Mouse (Mus musculus) cerebral cortex, adult 2 months (tissue): Measurements from ENCODE around the gene Ptprq.

Source experiments
- WGBS: fragments of 180-500 bp; shearing (Covaris S2); methylation state at CpG from one replicate; pipeline ENCODE4 v1.1.7; 2018; 5-methylcytosine and 5-hydroxymethylcytosine counted together

Ptprq gene

DNA sequence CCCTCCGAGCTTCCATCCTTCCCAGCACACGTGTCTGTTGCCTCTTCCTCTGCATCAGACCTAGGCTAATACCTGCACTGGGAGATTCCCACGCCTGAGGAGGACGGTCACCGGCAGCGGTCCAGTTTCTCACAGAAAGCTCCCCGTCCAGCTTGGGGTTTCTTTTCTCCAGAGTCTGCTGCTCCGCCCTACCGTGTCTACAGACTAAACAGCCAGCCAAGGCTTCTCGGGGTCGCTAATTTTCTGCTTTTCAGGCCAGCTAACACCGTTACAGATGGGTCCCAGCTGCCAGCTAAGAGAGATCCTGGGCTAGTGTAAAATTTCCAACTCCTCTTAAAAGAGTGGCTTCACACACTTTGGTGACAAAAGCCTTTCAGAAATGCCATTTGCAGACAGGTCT, 233.1 kb downstream of the Ptprq start:
- 72% methylated on average over 12 of the region's 12 CpGs for WGBS

DNA sequence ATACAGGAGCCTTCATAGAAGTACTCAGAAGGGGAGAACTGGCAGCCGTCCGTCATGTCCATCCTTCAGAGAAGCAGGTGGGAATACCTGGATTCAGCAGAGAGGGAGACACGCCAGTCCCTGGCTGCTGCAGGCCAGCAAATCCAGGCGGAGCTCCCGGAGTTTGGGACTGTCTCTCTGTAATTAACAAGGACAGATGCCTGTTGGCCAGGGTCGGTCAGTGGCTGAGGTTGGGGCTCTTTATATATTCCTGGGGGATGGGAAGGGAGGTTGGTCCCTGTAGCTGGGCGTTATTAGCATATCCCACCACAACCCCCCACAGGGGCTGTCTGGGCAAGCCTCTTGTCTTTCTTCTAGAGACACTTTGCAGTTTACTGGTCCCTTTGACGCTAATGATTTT, 234.0 kb downstream of the Ptprq start, which contains the start of gene Myf5:
TSS of gene Myf5 (minus strand) at position 265 of the 400 bp plus-strand sequence.
- 84% methylated on average over 8 of the region's 8 CpGs for WGBS

DNA sequence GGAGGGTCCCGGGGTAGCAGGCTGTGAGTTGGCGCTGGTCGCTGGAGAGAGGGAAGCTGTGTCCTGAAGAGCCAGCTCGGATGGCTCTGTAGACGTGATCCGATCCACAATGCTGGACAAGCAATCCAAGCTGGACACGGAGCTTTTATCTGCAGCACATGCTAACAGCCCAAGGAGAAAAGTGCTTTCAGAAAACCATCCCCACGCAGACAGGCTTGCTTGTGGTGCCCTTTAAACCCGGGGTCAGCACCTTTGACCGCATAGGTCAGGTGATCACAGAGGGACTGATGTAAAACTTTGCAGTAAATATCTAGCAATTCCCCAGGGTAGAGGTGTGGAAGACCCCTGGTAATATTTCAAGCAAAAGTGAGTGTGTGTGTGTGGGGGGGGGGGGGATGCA, 235.8 kb downstream of the Ptprq start:
- WGBS: 83% methylated on average over 10 of the region's 10 CpGs

DNA sequence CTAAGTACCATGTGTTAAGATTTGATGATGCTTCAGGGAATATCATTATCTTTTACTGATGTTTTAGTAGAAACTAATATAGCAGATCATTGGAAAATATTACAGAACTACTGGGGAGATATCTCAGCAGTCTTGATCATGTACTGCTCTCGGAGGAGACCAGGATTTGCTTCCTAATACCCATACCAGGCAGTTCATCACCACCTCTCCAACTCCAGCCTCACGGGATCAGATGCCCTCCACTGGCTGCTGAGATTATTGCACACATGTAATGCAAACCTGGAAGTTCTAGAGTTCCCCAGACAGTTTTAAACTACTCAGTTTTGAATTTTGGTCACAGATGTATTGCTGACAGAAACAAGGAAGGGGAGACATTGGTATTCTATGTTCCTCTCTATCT, 246.4 kb downstream of the Ptprq start:
- WGBS: 59% methylated on average over 2 of the region's 2 CpGs

DNA sequence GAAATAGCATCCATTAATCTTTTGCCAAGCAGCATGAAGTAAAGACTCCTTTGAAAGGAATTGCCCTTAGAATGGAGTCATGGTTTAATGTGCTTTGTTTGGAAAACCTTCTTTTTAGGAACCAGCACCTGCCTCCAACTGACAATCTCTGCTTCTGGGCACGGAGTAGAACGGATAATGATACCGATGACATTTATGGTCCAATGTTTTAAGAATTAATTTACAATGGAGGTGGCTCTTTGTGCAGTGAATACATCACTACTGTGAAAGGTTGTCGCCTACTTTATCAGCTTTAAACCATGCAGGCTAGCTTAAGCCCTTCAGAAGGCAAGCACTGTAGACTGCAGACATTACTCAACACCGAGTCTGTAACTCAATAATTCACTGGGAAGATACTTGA, 248.1 kb downstream of the Ptprq start:
- 80% methylated on average over 5 of the region's 5 CpGs for WGBS

DNA sequence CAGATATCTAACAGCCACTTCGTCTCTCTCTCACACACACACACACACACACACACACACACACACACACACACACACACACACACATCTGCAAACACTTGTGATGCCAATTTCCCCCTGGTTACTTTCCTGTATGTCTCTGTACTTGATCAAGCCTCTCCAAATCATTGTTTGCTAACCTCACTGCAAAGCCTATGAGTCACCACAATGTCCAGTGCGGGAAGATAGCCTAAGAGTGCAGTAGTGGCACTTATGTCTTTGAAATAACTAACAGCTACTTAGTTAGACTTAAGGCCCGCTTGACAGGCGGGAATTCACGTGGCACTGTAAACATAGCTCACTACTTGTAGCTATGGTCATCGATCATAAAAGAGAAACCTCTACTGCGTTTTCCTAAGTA, 252.0 kb downstream of the Ptprq start:
- WGBS: 94% methylated on average over 7 of the region's 7 CpGs
